In the genomic region with DNA sequence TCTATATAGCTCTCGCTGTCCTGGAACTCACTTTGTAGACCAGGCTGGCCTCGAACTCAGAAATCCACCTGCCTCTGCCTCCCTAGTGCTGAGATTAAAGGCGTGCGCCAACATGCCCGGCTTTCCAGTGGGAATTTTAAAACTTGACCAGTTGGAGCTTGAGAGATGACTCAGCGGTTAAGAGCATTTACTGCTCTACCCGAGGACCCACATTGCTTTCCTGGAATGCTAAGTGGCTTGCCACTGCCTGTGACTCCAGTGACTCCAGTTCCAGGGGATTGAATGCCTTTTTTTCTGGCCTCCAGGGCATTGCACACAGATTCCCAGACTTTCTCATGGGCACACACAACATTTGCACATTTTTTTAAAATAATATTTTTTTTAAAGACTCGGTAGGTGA, we compare ENCODE assay signal across 23 mouse cellular contexts.
DNase-seq lines count a peak whose midpoint lies in the region; ATAC-seq and TF ChIP-seq lines count a peak whose summit lies in the region.
"Had no signal": no experiment of that assay in that cellular context is flagged by ENCODE, and none has a peak within 500 bp of the region (broad histone marks: within the 10 kb centered on the region; RNA-seq: fewer than 3 reads in every experiment).

No protein-coding gene starts in this region.

- no peaks in the 10 kb centered on the region for H3K36me3 ChIP-seq in lung, postnatal 0 days (ENCODE audit: insufficient read depth, low read length)
- H3K36me3 ChIP-seq: embryonic facial prominence, embryonic 13.5 days; embryonic facial prominence, embryonic 15.5 days; forebrain, embryonic 10.5 days; forebrain, embryonic 12.5 days had no signal

- peak; percentile 7 to 15 for DNase-seq in lung, adult 18-20 months
- DNase-seq in lung, adult 2 months, result no peak
- DNase-seq in lung, postnatal 0 days (ENCODE audit: low spot score), result peak; percentile 69
- DNase-seq in lung, postnatal 4 days, result no peak
- peak; percentile 17 for DNase-seq in 3134 (ENCODE audit: extremely low read depth, insufficient read length, low spot score)
- DNase-seq in frontal cortex, postnatal 36 days (ENCODE audit: low spot score in 2 of 2), result no peak
- DNase-seq: adrenal gland, adult 2 months; adrenal gland, postnatal 10 days; adrenal gland, postnatal 25 days; cerebellum, adult 11 months; cerebellum, adult 18-20 months; cerebellum, adult 8-10 months; cerebellum, adult 9-11 months; cerebellum, postnatal 14 days; cerebellum, postnatal 36 days; embryo, embryonic 11 days had no signal

- ATAC-seq in lung, postnatal 0 days, result peak; percentile 73
- ATAC-seq: forebrain, embryonic 14.5 days; forebrain, embryonic 16.5 days had no signal

- H3K4me1 ChIP-seq in lung, adult 2 months (ENCODE audit: control insufficient read depth, insufficient read depth, low read length), result no peaks in the 10 kb centered on the region
- H3K4me1 ChIP-seq in lung, postnatal 0 days (ENCODE audit: insufficient read depth, low read depth, low read length), result no peaks in the 10 kb centered on the region

- TF ChIP-seq EP300 in lung, postnatal 0 days (IDR thresholded peaks at IDR 0.05), result peak; percentile 58

- no peaks in the 10 kb centered on the region for H3K9me3 ChIP-seq in lung, postnatal 0 days (ENCODE audit: low read length)
- H3K9me3 ChIP-seq: embryonic facial prominence, embryonic 13.5 days; embryonic facial prominence, embryonic 15.5 days; forebrain, embryonic 10.5 days; forebrain, embryonic 12.5 days had no signal

- H3K27me3 ChIP-seq in lung, postnatal 0 days (replicated peaks; ENCODE audit: insufficient read depth, low read length), result no peaks in the 10 kb centered on the region

- no peak overlapping the region for H3K4me2 ChIP-seq in lung, postnatal 0 days (replicated peaks; ENCODE audit: low read depth, low read length)
- H3K4me2 ChIP-seq: embryonic facial prominence, embryonic 13.5 days; embryonic facial prominence, embryonic 15.5 days; forebrain, embryonic 12.5 days had no signal

- H3K27ac ChIP-seq in lung, postnatal 0 days (ENCODE audit: low read length), result no peak overlapping the region
- H3K27ac ChIP-seq: embryonic facial prominence, embryonic 13.5 days; embryonic facial prominence, embryonic 15.5 days; forebrain, embryonic 10.5 days; forebrain, embryonic 12.5 days had no signal

- WGBS in lung, adult 2 months, result 83% methylated on average over 8 of the region's 8 CpGs
- WGBS in lung, postnatal 0 days, result 65% methylated on average over 8 of the region's 8 CpGs

- no peak overlapping the region for H3K4me3 ChIP-seq in lung, adult 2 months (replicated peaks; ENCODE audit: extremely low read depth, low read depth, low read length)
- no peak overlapping the region for H3K4me3 ChIP-seq in lung, postnatal 0 days (ENCODE audit: low read depth, low read length)
- H3K4me3 ChIP-seq: embryonic facial prominence, embryonic 13.5 days; embryonic facial prominence, embryonic 15.5 days; erythroblast, embryonic 14.5 days; forebrain, embryonic 10.5 days; forebrain, embryonic 12.5 days had no signal

- no peak for TF ChIP-seq CTCF in lung, adult 2 months (IDR thresholded peaks at IDR 0.05; ENCODE audit: insufficient read depth, low read length)
- no peak for TF ChIP-seq CTCF in lung, postnatal 0 days (IDR thresholded peaks at IDR 0.05)

- H3K9ac ChIP-seq in lung, postnatal 0 days (replicated peaks; ENCODE audit: low read depth), result no peak overlapping the region
- H3K9ac ChIP-seq: embryonic facial prominence, embryonic 13.5 days; embryonic facial prominence, embryonic 15.5 days; forebrain, embryonic 12.5 days had no signal

- TF ChIP-seq POLR2A in lung, adult 2 months (IDR thresholded peaks at IDR 0.05; ENCODE audit: borderline replicate concordance, extremely low read depth, low read depth, low read length), result no peak

Comparison
In these comparisons a context has a peak if more than half of its experiments do, and no peak if none do; other contexts are left out.
1. DNase-seq: peak in lung, adult 18-20 months (2 of 2), lung, postnatal 0 days (single experiment) and 3134 (single experiment); none in lung, adult 2 months (single experiment), lung, postnatal 4 days (0 of 2) and frontal cortex, postnatal 36 days (0 of 2).